Mouse (Mus musculus) c-Kit-positive CD71-positive TER-119-positive erythroid progenitor cells, embryonic 14.5 days (primary cell): ENCODE measurements around the gene Igfbp6.
"Not testable (repeated sequence)": the region's sequence is repeated elsewhere in the genome, so short reads cannot be mapped to it uniquely, and the experiment has no call there.

ENCODE experiments used
- DNase-seq: peaks from one replicate; pipeline ENCODE4 v3.0.0-alpha.2; 2013; ENCODE audit warnings: low spot score

Gene Igfbp6

GRCm38 (mm10) chr15:102136129-102136758 is 7.9 kb upstream of the Igfbp6 start, which contains the start of gene Spryd3:
Gene Spryd3 (minus strand): TSS chr15:102136234.
- peak; percentile 96 for DNase-seq

DNA sequence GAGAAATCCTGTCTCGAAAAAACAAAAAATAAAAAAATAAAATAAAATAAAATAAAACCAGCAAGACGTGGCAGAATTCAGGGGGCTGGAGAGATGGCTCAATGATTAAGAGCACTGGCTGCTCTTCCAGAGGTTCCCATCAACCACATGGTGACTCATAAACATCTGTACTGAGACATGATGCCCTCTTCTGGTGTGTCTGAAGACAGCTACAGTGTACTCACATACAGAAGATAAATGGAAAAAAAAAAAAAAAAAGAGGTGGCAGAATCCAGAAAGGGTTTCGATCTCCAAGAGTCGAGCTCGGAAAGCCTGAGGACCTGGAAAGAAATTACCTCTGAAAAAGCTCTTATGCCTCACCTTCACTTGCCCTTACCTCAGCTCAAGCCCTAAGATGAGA is 3.0 kb upstream of the Igfbp6 start:
- DNase-seq: no peak

- no peak for DNase-seq
These were observed 949 bp upstream of the Igfbp6 start for GRCm38 (mm10) chr15:102142914-102143912.

- DNase-seq: no peak
These were observed 564 bp downstream of the Igfbp6 start for GRCm38 (mm10) chr15:102144726-102145125.

- no peak for DNase-seq
These were observed 1.2 kb downstream of the Igfbp6 start for GRCm38 (mm10) chr15:102145330-102145729.

DNA sequence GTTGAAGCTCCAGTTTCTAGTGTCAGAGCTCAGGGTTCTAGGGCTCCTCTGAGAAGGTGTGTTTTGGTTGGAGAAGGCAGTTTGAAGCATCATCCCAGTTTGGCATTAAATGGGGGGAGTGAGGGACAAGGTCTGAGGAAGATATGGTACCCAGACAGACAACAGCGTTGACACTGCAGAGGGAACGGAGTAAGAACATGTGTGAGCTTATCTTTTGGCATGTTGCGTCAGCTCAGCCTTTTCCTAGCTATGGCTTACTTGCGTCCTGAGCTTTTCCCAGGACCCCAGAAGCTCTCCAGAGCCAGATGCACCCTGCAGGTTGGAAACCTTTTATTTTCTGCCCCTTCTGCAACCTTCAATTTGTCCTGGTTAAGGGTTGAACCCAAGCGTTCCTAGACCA is 1.9 kb downstream of the Igfbp6 start:
- no peak for DNase-seq

- DNase-seq: peak; percentile 41
These were observed 2.7 kb downstream of the Igfbp6 start for GRCm38 (mm10) chr15:102146882-102147281.

GRCm38 (mm10) chr15:102147674-102148402 is 3.7 kb downstream of the Igfbp6 start:
- DNase-seq: no peak

GRCm38 (mm10) chr15:102149561-102149960 is 5.4 kb downstream of the Igfbp6 start:
- DNase-seq: no peak

DNA sequence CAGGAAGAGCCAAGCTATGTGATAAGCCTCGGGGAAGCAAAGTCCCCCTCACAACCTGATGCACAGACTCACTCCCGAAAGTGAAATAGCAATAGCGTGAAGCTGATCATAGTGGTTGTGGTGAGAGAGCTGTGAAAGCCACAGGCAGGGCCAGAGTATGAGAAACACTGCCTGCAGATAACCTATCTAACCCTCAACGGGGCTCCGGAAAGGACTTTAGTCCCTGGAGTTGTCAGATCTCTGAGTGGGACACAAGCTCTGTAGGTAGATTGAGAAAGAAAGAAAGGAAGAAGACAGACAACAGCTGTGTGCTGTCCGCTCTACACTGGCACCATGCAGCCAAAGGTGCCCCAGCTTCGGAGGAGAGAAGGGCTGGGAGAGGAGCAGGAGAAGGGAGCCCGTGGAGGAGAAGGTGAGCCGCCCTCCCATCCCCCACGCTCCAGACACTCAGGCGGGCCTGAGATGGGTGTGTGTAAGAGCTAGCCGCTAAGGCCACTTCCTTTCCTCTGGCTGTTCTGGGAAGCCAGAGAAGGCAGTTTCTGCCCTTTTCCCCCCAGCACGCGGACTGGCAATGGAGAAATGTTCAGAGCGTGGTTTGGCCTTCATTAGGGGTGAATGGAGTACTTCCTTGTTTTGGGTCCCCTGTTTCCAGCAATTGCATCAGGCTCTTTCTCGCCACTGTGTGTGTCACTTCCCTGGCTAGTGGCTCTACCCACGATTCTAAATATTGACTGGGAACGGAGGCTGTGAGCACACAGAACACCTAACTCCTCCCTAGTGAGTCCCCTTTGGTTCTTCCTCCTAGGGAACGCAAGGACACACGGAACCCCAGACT is 6.4 kb downstream of the Igfbp6 start, which contains the start of gene Soat2:
Gene Soat2, plus strand, starts transcription at position 226 of the 835 bp plus-strand sequence.
- peak; percentile 66 for DNase-seq

GRCm38 (mm10) chr15:102152646-102153045 is 8.5 kb downstream of the Igfbp6 start:
- no peak for DNase-seq

DNA sequence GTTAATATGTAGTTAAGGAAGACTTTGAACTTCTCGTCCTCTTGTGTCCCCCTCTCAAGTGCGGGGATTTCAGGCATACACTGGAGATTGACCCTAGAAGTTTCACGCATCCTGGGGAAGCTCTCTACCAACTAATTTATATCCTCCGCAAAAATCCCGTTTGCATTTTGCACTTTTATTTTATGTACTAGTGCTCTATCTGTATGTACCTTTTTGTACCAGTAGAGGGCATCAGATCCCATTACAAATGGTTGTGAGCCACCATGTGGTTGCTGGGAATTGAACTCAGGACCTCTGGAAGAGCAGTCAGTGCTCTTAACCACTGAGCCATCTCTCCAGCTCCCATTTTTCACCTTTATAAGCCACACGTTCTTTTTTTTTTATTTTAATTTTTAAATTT is 10.8 kb downstream of the Igfbp6 start:
- DNase-seq: not testable (repeated sequence)

GRCm38 (mm10) chr15:102156836-102157235 is 12.7 kb downstream of the Igfbp6 start:
- no peak for DNase-seq

GRCm38 (mm10) chr15:102160415-102161060 is 16.4 kb downstream of the Igfbp6 start:
- no peak for DNase-seq

DNA sequence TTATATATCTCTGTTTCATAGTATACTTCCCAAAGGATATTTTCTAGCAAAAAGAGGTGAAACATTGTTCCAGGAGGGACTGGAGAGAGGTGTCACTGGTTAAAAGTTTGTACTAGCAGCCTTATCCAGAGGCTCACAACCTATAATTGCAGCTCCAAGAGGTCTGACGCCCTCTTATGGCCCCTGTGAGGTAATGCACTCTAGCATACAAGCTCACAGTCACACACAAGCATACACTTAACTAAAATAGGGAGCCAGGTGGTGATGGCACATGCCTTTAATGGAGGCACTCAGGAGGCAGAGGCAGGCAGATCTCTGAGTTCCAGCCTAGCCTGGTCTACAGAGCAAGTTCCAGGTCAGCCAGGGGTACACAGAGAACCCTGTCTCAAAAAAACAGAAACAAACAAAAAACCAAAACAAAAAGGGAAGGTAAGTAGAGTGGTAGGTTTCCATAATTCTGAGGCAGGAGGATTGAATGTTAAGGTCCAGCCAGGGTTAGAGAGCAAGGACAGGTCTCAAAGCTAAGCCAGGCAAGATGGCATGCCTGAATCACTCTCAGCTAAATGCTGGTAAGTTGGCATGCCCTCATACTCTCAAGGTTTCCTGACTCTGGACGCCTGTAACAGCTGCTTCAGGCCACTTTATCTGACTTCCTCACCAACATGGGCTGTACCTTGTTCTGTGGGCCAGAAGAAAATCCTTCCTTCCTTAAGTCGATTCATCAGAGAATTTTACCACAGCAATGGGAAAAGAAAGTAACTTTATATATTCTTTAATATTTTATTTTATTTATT is 19.9 kb downstream of the Igfbp6 start:
- no peak for DNase-seq

- no peak for DNase-seq
These were observed 21.4 kb downstream of the Igfbp6 start for GRCm38 (mm10) chr15:102165468-102166100.

DNA sequence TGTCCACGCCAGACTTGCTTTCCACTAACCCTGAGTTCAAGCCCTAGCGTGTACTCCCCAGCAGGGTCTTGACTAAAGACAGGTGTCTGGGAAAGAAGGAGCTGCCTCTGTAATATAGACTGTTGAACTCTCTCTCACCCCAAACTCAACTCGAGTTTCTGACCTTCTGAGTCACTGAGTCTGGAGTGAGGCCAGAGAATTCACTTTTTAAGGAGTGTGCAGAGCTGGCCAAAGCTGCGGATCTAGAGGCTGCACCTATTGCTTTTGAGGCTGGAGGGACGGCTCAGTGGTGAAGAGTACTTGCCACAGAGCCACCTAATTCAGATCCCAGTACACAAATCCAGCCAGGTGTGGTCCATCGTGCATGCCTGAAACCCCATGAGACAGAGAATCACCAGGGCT is 23.5 kb downstream of the Igfbp6 start:
- DNase-seq: no peak

DNA sequence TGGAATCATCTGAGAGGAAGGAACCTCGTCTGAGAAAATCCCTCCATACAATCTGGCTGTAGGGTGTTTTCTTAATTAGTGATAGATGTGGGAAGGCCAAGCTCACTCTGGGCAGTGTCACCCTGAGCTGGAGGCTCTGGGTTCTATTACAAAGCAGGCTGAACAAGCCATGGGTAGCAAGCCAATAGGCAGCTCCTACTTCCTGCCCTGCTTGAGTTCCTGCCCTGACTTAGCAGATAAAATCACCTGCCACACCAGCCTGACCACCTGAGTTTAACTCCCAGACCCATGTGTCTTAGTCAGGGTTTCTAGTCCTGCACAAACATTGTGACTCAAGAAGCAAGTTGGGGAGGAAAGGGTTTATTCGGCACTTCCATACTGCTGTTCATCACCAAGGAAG is 24.9 kb downstream of the Igfbp6 start:
- no peak for DNase-seq

GRCm38 (mm10) chr15:102173581-102173980 is 29.4 kb downstream of the Igfbp6 start:
- no peak for DNase-seq
